Mouse (Mus musculus): Measurements from ENCODE around the gene Ccnjl. TPM values are rescaled to one million over a fixed set of nuclear protein-coding genes. Genes with fewer than 3 reads are reported as not detected.

The Ccnjl gene
- polyA plus RNA-seq, 1 experiment from 2014 or later: 2.2 TPM

GRCm38 (mm10) chr11:43539863-43540262 lies 11.3 kb downstream of the Ccnjl start:
- Histone ChIP-seq H3K36me3 (ENCODE audit: control insufficient read depth, insufficient read depth) (no peaks in the 10 kb centered on the region), H3K4me2 (ENCODE audit: low read depth, low read length) (no peak overlapping the region), H3K4me3 (ENCODE audit: low read depth, low read length) (no peak overlapping the region), H3K27me3 (ENCODE audit: control insufficient read depth, insufficient read depth, low read depth, low read length) (no peaks in the 10 kb centered on the region), H3K4me1 (ENCODE audit: control insufficient read depth, low read depth, low read length) (peaks cover 5% of the 10 kb centered on the region; the same call in 1 of the 2 replicates), H3K27ac (ENCODE audit: low read length) (no peak overlapping the region), H3K9ac (ENCODE audit: low read depth, low read length) (no peak overlapping the region), H3K9me3 (replicated peaks; ENCODE audit: control insufficient read depth, low read length) (no peaks in the 10 kb centered on the region)
- 44% methylated on average over 6 of the region's 6 CpGs for WGBS (ENCODE audit: insufficient replicate concordance)
- no peak for ATAC-seq (ENCODE audit: low read depth)

- Histone ChIP-seq H3K9ac (ENCODE audit: low read depth, low read length) (no peak overlapping the region), H3K27ac (ENCODE audit: low read length) (no peak overlapping the region), H3K9me3 (replicated peaks; ENCODE audit: control insufficient read depth, low read length) (no peaks in the 10 kb centered on the region), H3K4me2 (ENCODE audit: low read depth, low read length) (no peak overlapping the region), H3K27me3 (ENCODE audit: control insufficient read depth, insufficient read depth, low read depth, low read length) (no peaks in the 10 kb centered on the region), H3K4me3 (ENCODE audit: low read depth, low read length) (no peak overlapping the region), H3K4me1 (ENCODE audit: control insufficient read depth, low read depth, low read length) (peaks cover 10% of the 10 kb centered on the region), H3K36me3 (ENCODE audit: control insufficient read depth, insufficient read depth) (no peaks in the 10 kb centered on the region)
- 20% methylated on average over 15 of the region's 15 CpGs for WGBS (ENCODE audit: insufficient replicate concordance)
- peak; percentile 50 for ATAC-seq (ENCODE audit: low read depth)
Observed at GRCm38 (mm10) chr11:43543711-43544466, 15.3 kb downstream of the Ccnjl start.

GRCm38 (mm10) chr11:43544819-43545218 lies 16.2 kb downstream of the Ccnjl start:
- H3K27me3 ChIP-seq (ENCODE audit: control insufficient read depth, insufficient read depth, low read depth, low read length): no peaks in the 10 kb centered on the region
- no peak overlapping the region for H3K9ac ChIP-seq (ENCODE audit: low read depth, low read length)
- 60% methylated on average over 7 of the region's 7 CpGs for WGBS (ENCODE audit: insufficient replicate concordance)
- H3K9me3 ChIP-seq (replicated peaks; ENCODE audit: control insufficient read depth, low read length): no peaks in the 10 kb centered on the region
- ATAC-seq (ENCODE audit: low read depth): no peak
- H3K36me3 ChIP-seq (ENCODE audit: control insufficient read depth, insufficient read depth): no peaks in the 10 kb centered on the region
- H3K4me1 ChIP-seq (ENCODE audit: control insufficient read depth, low read depth, low read length): peaks cover 13% of the 10 kb centered on the region
- H3K27ac ChIP-seq (ENCODE audit: low read length): no peak overlapping the region
- H3K4me3 ChIP-seq (ENCODE audit: low read depth, low read length): no peak overlapping the region
- no peak overlapping the region for H3K4me2 ChIP-seq (ENCODE audit: low read depth, low read length)

GRCm38 (mm10) chr11:43545873-43546475 lies 17.4 kb downstream of the Ccnjl start:
- no peak overlapping the region for H3K4me3 ChIP-seq (ENCODE audit: low read depth, low read length)
- no peak overlapping the region for H3K9ac ChIP-seq (ENCODE audit: low read depth, low read length)
- H3K27ac ChIP-seq (ENCODE audit: low read length): no peak overlapping the region
- 59% methylated on average over 16 of the region's 16 CpGs for WGBS (ENCODE audit: insufficient replicate concordance)
- ATAC-seq (ENCODE audit: low read depth): no peak
- H3K36me3 ChIP-seq (ENCODE audit: control insufficient read depth, insufficient read depth): no peaks in the 10 kb centered on the region
- no peaks in the 10 kb centered on the region for H3K27me3 ChIP-seq (ENCODE audit: control insufficient read depth, insufficient read depth, low read depth, low read length)
- H3K9me3 ChIP-seq (replicated peaks; ENCODE audit: control insufficient read depth, low read length): no peaks in the 10 kb centered on the region
- H3K4me1 ChIP-seq (ENCODE audit: control insufficient read depth, low read depth, low read length): peaks cover 18% of the 10 kb centered on the region
- no peak overlapping the region for H3K4me2 ChIP-seq (ENCODE audit: low read depth, low read length)

- peaks cover 18% of the 10 kb centered on the region for H3K4me1 ChIP-seq (ENCODE audit: control insufficient read depth, low read depth, low read length)
- no peaks in the 10 kb centered on the region for H3K9me3 ChIP-seq (replicated peaks; ENCODE audit: control insufficient read depth, low read length)
- 68% methylated on average over 4 of the region's 4 CpGs for WGBS (ENCODE audit: insufficient replicate concordance)
- no peak overlapping the region for H3K27ac ChIP-seq (ENCODE audit: low read length)
- no peak overlapping the region for H3K4me2 ChIP-seq (ENCODE audit: low read depth, low read length)
- no peak overlapping the region for H3K9ac ChIP-seq (ENCODE audit: low read depth, low read length)
- no peak for ATAC-seq (ENCODE audit: low read depth)
- H3K27me3 ChIP-seq (ENCODE audit: control insufficient read depth, insufficient read depth, low read depth, low read length): no peaks in the 10 kb centered on the region
- no peak overlapping the region for H3K4me3 ChIP-seq (ENCODE audit: low read depth, low read length)
- H3K36me3 ChIP-seq (ENCODE audit: control insufficient read depth, insufficient read depth): no peaks in the 10 kb centered on the region
Observed at GRCm38 (mm10) chr11:43546678-43547077, 18.1 kb downstream of the Ccnjl start.

- Histone ChIP-seq H3K27me3 (ENCODE audit: control insufficient read depth, insufficient read depth, low read depth, low read length) (no peaks in the 10 kb centered on the region), H3K4me3 (ENCODE audit: low read depth, low read length) (no peak overlapping the region), H3K36me3 (ENCODE audit: control insufficient read depth, insufficient read depth) (no peaks in the 10 kb centered on the region), H3K9me3 (replicated peaks; ENCODE audit: control insufficient read depth, low read length) (no peaks in the 10 kb centered on the region), H3K4me2 (ENCODE audit: low read depth, low read length) (no peak overlapping the region), H3K27ac (ENCODE audit: low read length) (peak overlapping the region; percentile 61), H3K4me1 (ENCODE audit: control insufficient read depth, low read depth, low read length) (peaks cover 16% of the 10 kb centered on the region), H3K9ac (ENCODE audit: low read depth, low read length) (no peak overlapping the region)
- ATAC-seq (ENCODE audit: low read depth): 0 out of 2 replicates have a peak, but pooled peaks have one; percentile 5
- 66% methylated on average over 7 of the region's 7 CpGs for WGBS (ENCODE audit: insufficient replicate concordance)
Observed at GRCm38 (mm10) chr11:43548148-43548547, 19.6 kb downstream of the Ccnjl start.

GRCm38 (mm10) chr11:43548657-43549435 lies 20.3 kb downstream of the Ccnjl start:
- Histone ChIP-seq H3K4me3 (ENCODE audit: low read depth, low read length) (no peak overlapping the region), H3K36me3 (ENCODE audit: control insufficient read depth, insufficient read depth) (no peaks in the 10 kb centered on the region), H3K9ac (ENCODE audit: low read depth, low read length) (no peak overlapping the region), H3K4me1 (ENCODE audit: control insufficient read depth, low read depth, low read length) (peaks cover 13% of the 10 kb centered on the region), H3K27ac (ENCODE audit: low read length) (peak overlapping the region; percentile 61), H3K9me3 (replicated peaks; ENCODE audit: control insufficient read depth, low read length) (no peaks in the 10 kb centered on the region), H3K4me2 (ENCODE audit: low read depth, low read length) (no peak overlapping the region), H3K27me3 (ENCODE audit: control insufficient read depth, insufficient read depth, low read depth, low read length) (no peaks in the 10 kb centered on the region)
- WGBS (ENCODE audit: insufficient replicate concordance): 50% methylated on average over 12 of the region's 12 CpGs
- ATAC-seq (ENCODE audit: low read depth): peak; percentile 50; the same call in 1 of the 2 replicates

GRCm38 (mm10) chr11:43549701-43550100 lies 21.1 kb downstream of the Ccnjl start:
- WGBS (ENCODE audit: insufficient replicate concordance): 53% methylated on average over 11 of the region's 11 CpGs
- peak overlapping the region; percentile 25; the same call in 1 of the 2 replicates for H3K27ac ChIP-seq (ENCODE audit: low read length)
- H3K9me3 ChIP-seq (replicated peaks; ENCODE audit: control insufficient read depth, low read length): no peaks in the 10 kb centered on the region
- no peaks in the 10 kb centered on the region for H3K27me3 ChIP-seq (ENCODE audit: control insufficient read depth, insufficient read depth, low read depth, low read length)
- peaks cover 13% of the 10 kb centered on the region for H3K4me1 ChIP-seq (ENCODE audit: control insufficient read depth, low read depth, low read length)
- no peaks in the 10 kb centered on the region for H3K36me3 ChIP-seq (ENCODE audit: control insufficient read depth, insufficient read depth)
- no peak overlapping the region for H3K9ac ChIP-seq (ENCODE audit: low read depth, low read length)
- H3K4me3 ChIP-seq (ENCODE audit: low read depth, low read length): no peak overlapping the region
- ATAC-seq (ENCODE audit: low read depth): peak; percentile 66
- H3K4me2 ChIP-seq (ENCODE audit: low read depth, low read length): no peak overlapping the region
